Mouse (Mus musculus) CH12.LX (cell line): ENCODE measurements around the gene Rcan1.

Experiments used
- CTCF ChIP-seq, 2 experiments: IDR thresholded peaks in 1 of 2; conservative IDR thresholded peaks in 1 of 2; 2 replicates each; pipeline ENCODE4 v1.5.1; 2011 to 2012; ENCODE audit warnings: low read depth in 2 of 2, low read length in 2 of 2, improper control_type of control experiment in 1 of 2, inconsistent platforms in 1 of 2, mild to moderate bottlenecking in 1 of 2, moderate library complexity in 1 of 2
- E2F4 ChIP-seq: IDR thresholded peaks from 2 replicates; pipeline ENCODE4 v1.6.1; 2011; ENCODE audit warnings: low read depth, low read length, improper control_type of control experiment; ENCODE audit not compliant: insufficient replicate concordance
- EP300 ChIP-seq: IDR thresholded peaks from 2 replicates; pipeline ENCODE4 v1.6.1; 2011; ENCODE audit warnings: low read length, improper control_type of control experiment
- GABPA ChIP-seq: IDR thresholded peaks from 2 replicates; pipeline ENCODE4 v1.6.1; 2012; ENCODE audit warnings: low read depth, low read length, improper control_type of control experiment, inconsistent platforms; ENCODE audit not compliant: insufficient replicate concordance
- MAFK ChIP-seq: IDR thresholded peaks from 2 replicates; pipeline ENCODE4 v1.6.1; 2011; ENCODE audit warnings: low read length, improper control_type of control experiment; ENCODE audit not compliant: insufficient replicate concordance
- MAX ChIP-seq: IDR thresholded peaks from 2 replicates; pipeline ENCODE4 v1.6.1; 2011; ENCODE audit warnings: low read length, improper control_type of control experiment
- NELFE ChIP-seq: IDR thresholded peaks from 2 replicates; pipeline ENCODE4 v1.6.1; 2011; ENCODE audit warnings: low read depth, low read length, improper control_type of control experiment
- POLR2A ChIP-seq: IDR thresholded peaks from 2 replicates; pipeline ENCODE4 v1.6.1; 2011; ENCODE audit warnings: low read depth, mild to moderate bottlenecking, improper control_type of control experiment, low read length
- POLR2AphosphoS2 ChIP-seq: IDR thresholded peaks from 2 replicates; pipeline ENCODE4 v1.6.1; 2011; ENCODE audit warnings: low read depth, low read length, improper control_type of control experiment
- RAD21 ChIP-seq: IDR thresholded peaks from 2 replicates; pipeline ENCODE4 v1.6.1; 2011; ENCODE audit warnings: low read depth, mild to moderate bottlenecking, low read length, improper control_type of control experiment, moderate library complexity
- TCF12 ChIP-seq: IDR thresholded peaks from 2 replicates; pipeline ENCODE4 v1.6.1; 2014; ENCODE audit warnings: low read depth, mild to moderate bottlenecking, inconsistent platforms, low read length, improper control_type of control experiment
- USF1 ChIP-seq: IDR thresholded peaks from 2 replicates; pipeline ENCODE4 v1.6.1; 2014; ENCODE audit warnings: low read depth, mild to moderate bottlenecking, inconsistent platforms, low read length, improper control_type of control experiment

GRCm38 (mm10) chr16:92470706-92471105 lies at the start of gene Rcan1:
- TF ChIP-seq POLR2A: no peak
- TF ChIP-seq EP300: no peak
- TF ChIP-seq USF1: no peak
- no peak for TF ChIP-seq TCF12
- TF ChIP-seq GABPA: no peak
- no peak for TF ChIP-seq MAX
- TF ChIP-seq CTCF (conservative IDR thresholded peaks at IDR 0.05 in 1 of 2, IDR thresholded peaks at IDR 0.05 in 1 of 2; ENCODE audit: low read depth in 2 of 2, low read length in 2 of 2): no peak
- TF ChIP-seq RAD21: no peak
- TF ChIP-seq E2F4: no peak
- no peak for TF ChIP-seq MAFK
- no peak for TF ChIP-seq POLR2AphosphoS2
- no peak for TF ChIP-seq NELFE
